ENCODE assay signal across 23 mouse cellular contexts in the genomic region with DNA sequence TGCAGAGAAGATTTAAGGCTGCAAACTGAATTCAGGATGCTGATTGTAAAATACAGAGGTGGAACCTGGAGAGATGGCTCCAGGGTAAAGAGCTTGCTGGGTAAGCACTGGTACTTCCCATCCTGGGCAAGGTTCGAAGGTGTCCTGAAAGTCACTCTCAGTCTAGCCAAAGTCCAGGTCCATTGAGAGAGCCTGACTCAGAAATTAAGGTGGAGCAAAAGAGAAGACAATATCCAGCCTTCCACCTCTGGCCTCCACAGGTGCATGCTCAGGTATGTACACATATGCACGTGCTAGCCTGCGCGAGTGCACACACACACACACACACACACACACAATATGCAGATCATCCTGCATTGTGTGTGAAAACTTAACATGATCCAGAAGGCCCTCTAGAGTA. TPM values are rescaled to one million over a fixed set of nuclear protein-coding genes. Genes with fewer than 3 reads are reported as not detected.
A peak's percentile ranks its signal among the peaks of the same experiment; 100 is the strongest.
DNase-seq lines count a peak whose midpoint lies in the region; ATAC-seq and TF ChIP-seq lines count a peak whose summit lies in the region.
"Had no signal": no experiment of that assay in that cellular context is flagged by ENCODE, and none has a peak within 500 bp of the region (broad histone marks: within the 10 kb centered on the region; RNA-seq: fewer than 3 reads in every experiment).

No protein-coding gene starts in this region.

- H3K9me3 ChIP-seq in intestine, postnatal 0 days (ENCODE audit: control insufficient read depth), result no peaks in the 10 kb centered on the region
- H3K9me3 ChIP-seq in intestine, embryonic 15.5 days, result no peaks in the 10 kb centered on the region
- H3K9me3 ChIP-seq in kidney, embryonic 16.5 days (ENCODE audit: low read length), result no peaks in the 10 kb centered on the region; the same call in 1 of the 2 replicates
- H3K9me3 ChIP-seq: forebrain, embryonic 10.5 days; heart, embryonic 10.5 days had no signal

- H3K4me3 ChIP-seq in intestine, postnatal 0 days (ENCODE audit: low read depth, low read length), result no peak overlapping the region
- no peak overlapping the region for H3K4me3 ChIP-seq in intestine, embryonic 15.5 days (replicated peaks)
- H3K4me3 ChIP-seq in kidney, embryonic 16.5 days (ENCODE audit: low read length), result no peak overlapping the region
- H3K4me3 ChIP-seq: forebrain, embryonic 10.5 days; forebrain, embryonic 13.5 days; heart, adult 2 months; heart, embryonic 10.5 days; heart, embryonic 13.5 days had no signal

- H3K36me3 ChIP-seq in intestine, postnatal 0 days (ENCODE audit: control insufficient read depth, insufficient read depth), result no peaks in the 10 kb centered on the region
- H3K36me3 ChIP-seq in intestine, embryonic 15.5 days, result no peaks in the 10 kb centered on the region
- H3K36me3 ChIP-seq in kidney, embryonic 16.5 days (ENCODE audit: insufficient read depth, low read length), result no peaks in the 10 kb centered on the region
- H3K36me3 ChIP-seq: forebrain, embryonic 10.5 days; heart, embryonic 10.5 days; heart, embryonic 13.5 days had no signal

- no peak for TF ChIP-seq CTCF in intestine, postnatal 0 days (IDR thresholded peaks at IDR 0.05; ENCODE audit: low read depth)

- no peaks in the 10 kb centered on the region for H3K4me1 ChIP-seq in intestine, postnatal 0 days (replicated peaks; ENCODE audit: control insufficient read depth, insufficient read depth, low read length)
- H3K4me1 ChIP-seq in intestine, embryonic 15.5 days (replicated peaks), result no peaks in the 10 kb centered on the region
- no peaks in the 10 kb centered on the region for H3K4me1 ChIP-seq in kidney, embryonic 16.5 days (ENCODE audit: insufficient read depth, low read length)
- H3K4me1 ChIP-seq: forebrain, embryonic 13.5 days; heart, embryonic 10.5 days had no signal

- H3K27me3 ChIP-seq in intestine, postnatal 0 days (replicated peaks; ENCODE audit: control insufficient read depth, insufficient read depth, low read length), result no peaks in the 10 kb centered on the region
- H3K27me3 ChIP-seq in intestine, embryonic 15.5 days (replicated peaks), result no peaks in the 10 kb centered on the region
- no peaks in the 10 kb centered on the region for H3K27me3 ChIP-seq in kidney, embryonic 16.5 days (ENCODE audit: insufficient read depth, low read length)
- H3K27me3 ChIP-seq: forebrain, embryonic 13.5 days; heart, embryonic 13.5 days had no signal

- peak; percentile 16 to 35 for DNase-seq in kidney, postnatal 36 days
- peak; percentile 35 for DNase-seq in large intestine, adult 2 months (ENCODE audit: low read depth, low spot score)
- DNase-seq in spleen, postnatal 4 days (ENCODE audit: low spot score in 2 of 2), result no peak
- DNase-seq: adrenal gland, adult 8-10 months; adrenal gland, postnatal 25 days; cerebellum, adult 18-20 months; cerebellum, adult 9-10 months; cerebellum, postnatal 14 days; gastrocnemius, postnatal 10 days; gastrocnemius, postnatal 36 days; heart, adult 2 months; heart, postnatal 14 days; heart, postnatal 4 days had no signal

- ATAC-seq in intestine, postnatal 0 days, result peak; percentile 67
- ATAC-seq in intestine, embryonic 15.5 days, result no peak
- no peak for ATAC-seq in kidney, embryonic 16.5 days (ENCODE audit: low FRiP score, low TSS enrichment)
- ATAC-seq: activated CD4-positive, CD25-positive, alpha-beta regulatory T cell, adult 4 months; forebrain, embryonic 13.5 days; forebrain, embryonic 16.5 days had no signal

- no peak overlapping the region for H3K9ac ChIP-seq in intestine, postnatal 0 days (ENCODE audit: low read depth, low read length)
- H3K9ac ChIP-seq in intestine, embryonic 15.5 days, result no peak overlapping the region
- no peak overlapping the region for H3K9ac ChIP-seq in kidney, embryonic 16.5 days (replicated peaks; ENCODE audit: low read length)
- H3K9ac ChIP-seq: forebrain, embryonic 13.5 days; heart, embryonic 13.5 days; hindbrain, embryonic 14.5 days had no signal

- whole genome bisulfite sequencing in intestine, postnatal 0 days, result 81% methylated on average over 4 of the region's 4 CpGs
- WGBS in intestine, embryonic 15.5 days, result 97% methylated on average over 4 of the region's 4 CpGs
- 93% methylated on average over 4 of the region's 4 CpGs for WGBS in kidney, embryonic 16.5 days
- WGBS in large intestine, adult 2 months, result 72% methylated on average over 4 of the region's 4 CpGs

- H3K27ac ChIP-seq in intestine, postnatal 0 days (ENCODE audit: low read depth, low read length), result no peak overlapping the region
- H3K27ac ChIP-seq in intestine, embryonic 15.5 days, result no peak overlapping the region
- no peak overlapping the region for H3K27ac ChIP-seq in kidney, embryonic 16.5 days (ENCODE audit: low read length)
- H3K27ac ChIP-seq: forebrain, embryonic 10.5 days; forebrain, embryonic 13.5 days; heart, adult 2 months; heart, embryonic 10.5 days; heart, embryonic 13.5 days; hindbrain, embryonic 14.5 days had no signal

- no peak overlapping the region for H3K4me2 ChIP-seq in intestine, postnatal 0 days (replicated peaks; ENCODE audit: low read depth)
- H3K4me2 ChIP-seq in intestine, embryonic 15.5 days (replicated peaks), result no peak overlapping the region
- H3K4me2 ChIP-seq in kidney, embryonic 16.5 days (replicated peaks; ENCODE audit: low read depth, low read length), result no peak overlapping the region
- H3K4me2 ChIP-seq: forebrain, embryonic 13.5 days; heart, embryonic 13.5 days; hindbrain, embryonic 14.5 days had no signal

RNA-seq across cellular contexts. Expression of a gene that starts 2.4 kb away (rescaled TPM):
- 84.6 and 86.7 TPM in 2 replicates for polyA plus RNA-seq in intestine, postnatal 0 days (2015; fragmentation: Nextera tagmentation; extraction: Ambion mirVana)
- 16.9 and 21.6 TPM in 2 replicates for polyA plus RNA-seq in intestine, embryonic 15.5 days (2015; fragmentation: Nextera tagmentation; extraction: Ambion mirVana)
- 15.7 and 18.7 TPM in 2 replicates for polyA plus RNA-seq in kidney, embryonic 16.5 days (2015; fragmentation: Nextera tagmentation; extraction: Ambion mirVana)
- 18.8 and 24.8 TPM in 2 replicates for polyA plus RNA-seq in large intestine, adult 2 months (2012; rRNA removed)

RNA-seq across cellular contexts. Expression of a gene that starts 35.9 kb away (rescaled TPM):
- polyA plus RNA-seq in intestine, postnatal 0 days (2015; fragmentation: Nextera tagmentation; extraction: Ambion mirVana), result 5.1 and 5.5 TPM in 2 replicates
- 10.8 TPM in 2 replicates for polyA plus RNA-seq in intestine, embryonic 15.5 days (2015; fragmentation: Nextera tagmentation; extraction: Ambion mirVana)
- polyA plus RNA-seq in kidney, embryonic 16.5 days (2015; fragmentation: Nextera tagmentation; extraction: Ambion mirVana), result 13.6 and 14.9 TPM in 2 replicates
- 5.2 TPM in 2 replicates for polyA plus RNA-seq in large intestine, adult 2 months (2012; rRNA removed)

Comparison
In these comparisons a context has a peak if more than half of its experiments do, and no peak if none do; other contexts are left out.
1. DNase-seq: peak in kidney, postnatal 36 days (2 of 2) and large intestine, adult 2 months (single experiment); none in spleen, postnatal 4 days (0 of 2).